Mouse (Mus musculus) ES-Bruce4 (cell line): Measurements from ENCODE around the gene Zfp651. TPM values are rescaled to one million over a fixed set of nuclear protein-coding genes. Genes with fewer than 3 reads are reported as not detected.

Source experiments
- H3K27ac ChIP-seq: 2 replicates; pipeline ENCODE4 v1.5.1; 2012; ENCODE audit warnings: low read length, inconsistent platforms; ENCODE audit not compliant: insufficient read depth
- H3K27me3 ChIP-seq: 2 replicates; pipeline ENCODE4 v1.6.1; 2012; ENCODE audit warnings: mild to moderate bottlenecking, low read length, inconsistent platforms; ENCODE audit not compliant: control insufficient read depth, poor library complexity, insufficient read depth, severe bottlenecking
- H3K36me3 ChIP-seq: 2 replicates; pipeline ENCODE4 v1.6.1; 2012; ENCODE audit warnings: inconsistent platforms, mild to moderate bottlenecking, low read length, moderate library complexity; ENCODE audit not compliant: control insufficient read depth, poor library complexity, insufficient read depth, severe bottlenecking
- H3K4me1 ChIP-seq: one replicate; pipeline ENCODE4 v1.8.1; 2011; ENCODE audit warnings: low read length; ENCODE audit not compliant: control insufficient read depth, insufficient read depth
- H3K4me3 ChIP-seq: 2 replicates; pipeline ENCODE4 v1.5.1; 2011; ENCODE audit warnings: low read depth, mild to moderate bottlenecking, low read length
- H3K9ac ChIP-seq: 2 replicates; pipeline ENCODE4 v1.6.1; 2012; ENCODE audit warnings: low read depth, mild to moderate bottlenecking, inconsistent platforms; ENCODE audit not compliant: poor library complexity, severe bottlenecking
- H3K9me3 ChIP-seq: replicated peaks from 2 replicates; pipeline ENCODE4 v1.6.1; 2012; ENCODE audit warnings: mild to moderate bottlenecking, low read length, inconsistent platforms; ENCODE audit not compliant: control insufficient read depth, poor library complexity, insufficient read depth, severe bottlenecking
- CTCF ChIP-seq: IDR thresholded peaks from one replicate; pipeline ENCODE4 v1.8.1; 2011; ENCODE audit warnings: low read depth, low read length
- EP300 ChIP-seq: IDR thresholded peaks from 2 replicates; pipeline ENCODE4 v1.6.1; 2011; ENCODE audit warnings: low read depth, low read length; ENCODE audit not compliant: insufficient read depth
- POLR2A ChIP-seq: IDR thresholded peaks from one replicate; pipeline ENCODE4 v1.8.1; 2011; ENCODE audit warnings: low read length; ENCODE audit not compliant: insufficient read depth
- polyA plus RNA-seq: library from polyadenylated mRNA; stranded (reverse); fragments of >200 nt; gene quantifications from 2 replicates; pipeline ENCODE4 v1.2.4, GENCODE M21; 2011; ENCODE audit warnings: low read depth; ENCODE audit not compliant: missing spikeins, insufficient read depth, insufficient read length

The Zfp651 gene
- polyA plus RNA-seq, 1 experiment = 6.5 TPM

DNA sequence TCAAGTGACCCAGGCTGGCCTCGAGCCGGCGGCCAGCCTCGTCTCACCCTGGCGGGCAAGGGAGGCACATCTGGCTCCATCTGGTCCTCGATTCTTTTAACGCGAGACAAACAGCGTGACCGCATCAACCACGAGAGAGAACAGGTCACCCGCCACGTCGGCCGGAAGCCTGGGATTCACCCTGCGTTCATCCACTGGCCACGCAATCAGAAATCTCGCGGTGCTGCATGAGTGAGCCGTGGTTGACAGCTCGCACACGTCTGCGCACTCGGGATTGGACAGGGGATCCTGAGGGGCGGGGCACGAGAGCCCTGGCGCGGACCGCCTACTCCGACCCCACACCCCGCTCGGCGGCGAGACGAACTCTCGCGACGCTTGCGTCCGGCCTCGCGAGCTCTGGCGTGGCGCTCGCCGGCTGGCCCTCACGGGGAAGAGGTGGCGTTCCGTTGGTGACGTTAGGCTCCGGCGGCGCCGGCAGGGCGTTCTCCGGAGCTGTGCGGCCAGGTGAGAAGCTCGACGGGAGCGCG, 40.3 kb upstream of the Zfp651 start, which contains the start of gene Nktr:
TSS of gene Nktr (plus strand) at position 378 of the 527 bp plus-strand sequence.
- Histone ChIP-seq H3K4me1 (no peaks in the 10 kb centered on the region), H3K27me3 (no peaks in the 10 kb centered on the region), H3K27ac (no peak within 1 kb of the TSS), H3K4me3 (peak within 1 kb of the TSS; percentile 79), H3K9ac (peak within 1 kb of the TSS; percentile 87), H3K9me3 (no peaks in the 10 kb centered on the region), H3K36me3 (no peaks in the 10 kb centered on the region)
- TF ChIP-seq POLR2A = peak; percentile 20
- TF ChIP-seq EP300 = no peak

DNA sequence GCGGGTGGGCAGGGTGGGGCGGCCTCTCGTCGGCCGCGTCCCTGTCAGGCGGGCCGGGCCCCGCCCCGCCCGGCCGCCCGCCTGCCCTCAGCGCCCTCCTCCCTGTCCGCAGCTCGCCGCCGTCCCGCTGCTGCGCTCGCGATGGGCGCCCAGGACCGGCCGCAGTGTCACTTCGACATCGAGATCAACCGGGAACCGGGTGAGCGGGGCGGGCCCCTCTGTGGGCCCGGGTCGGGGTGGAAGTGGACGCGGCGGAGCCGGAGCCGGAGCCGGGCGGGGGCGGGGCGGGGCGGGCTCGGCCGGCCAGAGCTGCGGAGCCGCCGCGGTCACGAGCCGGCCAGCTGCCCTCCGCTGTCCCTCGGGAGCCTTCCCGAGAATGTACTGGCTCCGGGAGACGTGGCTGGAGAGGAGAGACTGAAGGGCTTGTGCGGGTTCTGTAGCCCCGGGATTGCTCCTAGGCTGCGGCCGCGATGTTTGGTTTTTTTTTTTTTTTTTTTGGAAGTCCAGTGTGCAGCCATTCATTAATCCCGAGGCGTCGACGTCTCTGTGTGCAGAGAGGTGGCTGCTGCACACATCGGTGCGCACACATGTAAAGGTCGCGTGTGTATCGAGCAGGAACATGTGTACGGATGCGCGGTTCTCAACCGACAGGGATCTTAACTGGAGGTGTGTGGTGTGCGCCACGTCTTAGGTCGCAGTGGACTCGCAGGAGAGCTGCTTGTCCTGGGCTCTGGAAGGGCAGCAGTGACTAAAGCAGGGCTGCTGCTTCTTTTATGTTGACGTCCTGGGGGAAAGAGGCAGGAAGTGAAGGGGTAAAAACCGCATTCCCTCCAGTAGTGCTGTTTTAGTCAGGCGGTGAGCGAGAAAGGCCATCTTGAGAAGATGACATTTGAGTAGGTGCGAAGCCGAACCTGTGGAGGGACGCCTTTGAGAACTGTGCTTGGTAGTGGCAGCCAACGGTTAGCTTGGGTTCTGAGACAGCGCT, 39.5 kb upstream of the Zfp651 start:
- no peak for TF ChIP-seq CTCF
- TF ChIP-seq EP300 = 0 out of 2 replicates have a peak, but pooled peaks have one; percentile 1
- H3K27ac ChIP-seq = no peak overlapping the region

GRCm38 (mm10) chr9:121740490-121740889, 18.6 kb upstream of the Zfp651 start:
- no peaks in the 10 kb centered on the region for H3K9me3 ChIP-seq
- H3K4me1 ChIP-seq = no peaks in the 10 kb centered on the region
- no peak for TF ChIP-seq CTCF
- no peak for TF ChIP-seq POLR2A
- TF ChIP-seq EP300 = no peak
- H3K9ac ChIP-seq = no peak overlapping the region
- no peak overlapping the region for H3K4me3 ChIP-seq
- no peak overlapping the region for H3K27ac ChIP-seq
- H3K36me3 ChIP-seq = peaks cover 27% of the 10 kb centered on the region
- H3K27me3 ChIP-seq = no peaks in the 10 kb centered on the region

More for the DNA sequence above, 39.5 kb upstream of the Zfp651 start:
- Histone ChIP-seq H3K9me3 (no peaks in the 10 kb centered on the region), H3K9ac (peak overlapping the region; percentile 87), H3K27me3 (no peaks in the 10 kb centered on the region), H3K4me3 (peak overlapping the region; percentile 79), H3K4me1 (no peaks in the 10 kb centered on the region), H3K36me3 (no peaks in the 10 kb centered on the region)

DNA sequence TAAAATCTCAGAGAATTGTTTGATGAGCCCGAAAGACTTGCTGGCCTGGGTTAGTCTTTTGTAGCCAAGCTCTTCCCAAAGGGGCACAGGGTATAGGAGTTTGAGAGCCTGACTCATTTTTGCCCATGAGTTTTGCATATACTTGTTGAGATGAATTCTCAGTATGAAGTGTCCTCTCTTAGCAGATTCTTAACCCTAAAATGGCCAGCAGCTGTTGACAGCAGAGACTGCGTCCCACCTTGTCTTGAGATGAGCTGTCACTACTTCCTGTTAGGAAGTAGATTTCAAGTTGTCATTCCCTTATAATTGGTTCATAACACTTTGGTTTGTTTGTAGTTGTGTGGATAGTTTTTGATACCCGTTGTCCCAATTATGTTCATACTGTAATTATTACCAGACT, 18.0 kb upstream of the Zfp651 start:
- Histone ChIP-seq H3K36me3 (peaks cover 30% of the 10 kb centered on the region), H3K9me3 (no peaks in the 10 kb centered on the region), H3K4me3 (no peak overlapping the region), H3K4me1 (no peaks in the 10 kb centered on the region), H3K9ac (no peak overlapping the region), H3K27ac (no peak overlapping the region), H3K27me3 (no peaks in the 10 kb centered on the region)
- TF ChIP-seq POLR2A = no peak

DNA sequence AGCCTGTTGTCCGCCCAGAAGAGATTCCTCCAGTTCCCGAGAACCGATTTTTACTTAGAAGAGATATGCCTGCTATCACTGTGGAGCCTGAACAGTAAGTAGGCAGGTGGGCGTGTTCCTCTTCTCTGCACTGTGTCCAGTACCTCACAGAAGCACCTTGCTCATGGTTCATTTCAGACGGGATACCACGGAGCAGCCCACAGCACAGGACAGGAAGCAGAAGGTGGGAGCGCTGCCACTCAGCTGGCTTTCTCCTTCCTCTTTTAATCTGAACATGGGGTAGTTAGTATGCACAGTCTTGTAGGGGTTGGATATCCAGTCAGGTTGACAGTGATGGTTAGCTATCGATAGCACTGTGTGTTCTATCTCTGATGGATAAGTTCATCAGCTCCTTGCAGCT, 15.1 kb upstream of the Zfp651 start:
- no peak overlapping the region for H3K4me3 ChIP-seq
- H3K4me1 ChIP-seq = no peaks in the 10 kb centered on the region
- H3K36me3 ChIP-seq = peaks cover 55% of the 10 kb centered on the region
- H3K9ac ChIP-seq = no peak overlapping the region
- TF ChIP-seq CTCF (no peak), POLR2A (no peak), EP300 (no peak)
- H3K27me3 ChIP-seq = no peaks in the 10 kb centered on the region
- no peaks in the 10 kb centered on the region for H3K9me3 ChIP-seq
- H3K27ac ChIP-seq = no peak overlapping the region

- H3K9ac ChIP-seq = no peak overlapping the region
- TF ChIP-seq POLR2A (no peak), CTCF (no peak), EP300 (no peak)
- no peak overlapping the region for H3K4me3 ChIP-seq
- no peaks in the 10 kb centered on the region for H3K9me3 ChIP-seq
- H3K27ac ChIP-seq = no peak overlapping the region
- peaks cover 60% of the 10 kb centered on the region for H3K36me3 ChIP-seq
- no peaks in the 10 kb centered on the region for H3K4me1 ChIP-seq
- no peaks in the 10 kb centered on the region for H3K27me3 ChIP-seq
Measured at GRCm38 (mm10) chr9:121752774-121753173, 6.4 kb upstream of the Zfp651 start.
